Mouse (Mus musculus): Measurements from ENCODE around the gene Piezo1. TPM values are rescaled to one million over a fixed set of nuclear protein-coding genes. Genes with fewer than 3 reads are reported as not detected.
"Not testable (repeated sequence)": the region's sequence is repeated elsewhere in the genome, so short reads cannot be mapped to it uniquely, and the experiment has no call there.

Gene Piezo1
- polyA plus RNA-seq, 1 experiment = 59.4 TPM

- Histone ChIP-seq H3K9ac (ENCODE audit: low read depth, poor library complexity, severe bottlenecking) (no peak overlapping the region), H3K27ac (ENCODE audit: insufficient read depth, low read length) (peak overlapping the region; percentile 67), H3K27me3 (ENCODE audit: control insufficient read depth, insufficient read depth, low read length, poor library complexity, severe bottlenecking) (no peaks in the 10 kb centered on the region), H3K36me3 (ENCODE audit: control insufficient read depth, insufficient read depth, low read length, poor library complexity, severe bottlenecking) (peaks cover 51% of the 10 kb centered on the region), H3K4me3 (ENCODE audit: low read depth, low read length) (no peak overlapping the region), H3K4me1 (ENCODE audit: control insufficient read depth, insufficient read depth, low read length) (peaks cover 10% of the 10 kb centered on the region), H3K9me3 (replicated peaks; ENCODE audit: control insufficient read depth, insufficient read depth, low read length, poor library complexity, severe bottlenecking) (no peaks in the 10 kb centered on the region)
- no peak for TF ChIP-seq CTCF (IDR thresholded peaks at IDR 0.05; ENCODE audit: low read depth, low read length)
- no peak for TF ChIP-seq EP300 (IDR thresholded peaks at IDR 0.05; ENCODE audit: insufficient read depth, low read depth, low read length)
- no peak for TF ChIP-seq POLR2A (IDR thresholded peaks at IDR 0.05; ENCODE audit: insufficient read depth, low read length)
Measured at GRCm38 (mm10) chr8:122573577-122573976, 22.4 kb upstream of the Piezo1 start.

- Histone ChIP-seq H3K27ac (ENCODE audit: insufficient read depth, low read length) (peak overlapping the region; percentile 67; the same call in 1 of the 2 replicates), H3K36me3 (ENCODE audit: control insufficient read depth, insufficient read depth, low read length, poor library complexity, severe bottlenecking) (peaks cover 51% of the 10 kb centered on the region)
- H3K4me3 ChIP-seq (ENCODE audit: low read depth, low read length); H3K27me3 ChIP-seq (ENCODE audit: control insufficient read depth, insufficient read depth, low read length, poor library complexity, severe bottlenecking); H3K9ac ChIP-seq (ENCODE audit: low read depth, poor library complexity, severe bottlenecking); H3K4me1 ChIP-seq (ENCODE audit: control insufficient read depth, insufficient read depth, low read length); H3K9me3 ChIP-seq (replicated peaks; ENCODE audit: control insufficient read depth, insufficient read depth, low read length, poor library complexity, severe bottlenecking): not testable (repeated sequence)
Measured at GRCm38 (mm10) chr8:122573176-122573575, 22.0 kb upstream of the Piezo1 start.

GRCm38 (mm10) chr8:122572751-122573150, 21.6 kb upstream of the Piezo1 start:
- no peak overlapping the region for H3K9ac ChIP-seq (ENCODE audit: low read depth, poor library complexity, severe bottlenecking)
- no peak overlapping the region for H3K4me3 ChIP-seq (ENCODE audit: low read depth, low read length)
- peaks cover 7% of the 10 kb centered on the region for H3K4me1 ChIP-seq (ENCODE audit: control insufficient read depth, insufficient read depth, low read length)

GRCm38 (mm10) chr8:122571750-122572267, 20.7 kb upstream of the Piezo1 start:
- Histone ChIP-seq H3K9ac (ENCODE audit: low read depth, poor library complexity, severe bottlenecking) (no peak overlapping the region), H3K27me3 (ENCODE audit: control insufficient read depth, insufficient read depth, low read length, poor library complexity, severe bottlenecking) (no peaks in the 10 kb centered on the region), H3K9me3 (replicated peaks; ENCODE audit: control insufficient read depth, insufficient read depth, low read length, poor library complexity, severe bottlenecking) (no peaks in the 10 kb centered on the region), H3K4me3 (ENCODE audit: low read depth, low read length) (no peak overlapping the region), H3K4me1 (ENCODE audit: control insufficient read depth, insufficient read depth, low read length) (peaks cover 6% of the 10 kb centered on the region), H3K27ac (ENCODE audit: insufficient read depth, low read length) (no peak overlapping the region), H3K36me3 (ENCODE audit: control insufficient read depth, insufficient read depth, low read length, poor library complexity, severe bottlenecking) (peaks cover 51% of the 10 kb centered on the region)
- TF ChIP-seq CTCF (IDR thresholded peaks at IDR 0.05; ENCODE audit: low read depth, low read length) (no peak), EP300 (IDR thresholded peaks at IDR 0.05; ENCODE audit: insufficient read depth, low read depth, low read length) (no peak), POLR2A (IDR thresholded peaks at IDR 0.05; ENCODE audit: insufficient read depth, low read length) (no peak)

More at GRCm38 (mm10) chr8:122572751-122573150, 21.6 kb upstream of the Piezo1 start:
- Histone ChIP-seq H3K36me3 (ENCODE audit: control insufficient read depth, insufficient read depth, low read length, poor library complexity, severe bottlenecking) (peaks cover 51% of the 10 kb centered on the region), H3K9me3 (replicated peaks; ENCODE audit: control insufficient read depth, insufficient read depth, low read length, poor library complexity, severe bottlenecking) (no peaks in the 10 kb centered on the region), H3K27me3 (ENCODE audit: control insufficient read depth, insufficient read depth, low read length, poor library complexity, severe bottlenecking) (no peaks in the 10 kb centered on the region), H3K27ac (ENCODE audit: insufficient read depth, low read length) (0 out of 2 replicates have a peak overlapping the region, but pooled peaks have one; percentile 67)
- TF ChIP-seq CTCF (IDR thresholded peaks at IDR 0.05; ENCODE audit: low read depth, low read length) = no peak
- no peak for TF ChIP-seq POLR2A (IDR thresholded peaks at IDR 0.05; ENCODE audit: insufficient read depth, low read length)
- TF ChIP-seq EP300 (IDR thresholded peaks at IDR 0.05; ENCODE audit: insufficient read depth, low read depth, low read length) = no peak

GRCm38 (mm10) chr8:122571153-122571552, 20.0 kb upstream of the Piezo1 start:
- Histone ChIP-seq H3K36me3 (ENCODE audit: control insufficient read depth, insufficient read depth, low read length, poor library complexity, severe bottlenecking) (peaks cover 51% of the 10 kb centered on the region), H3K9ac (ENCODE audit: low read depth, poor library complexity, severe bottlenecking) (no peak overlapping the region), H3K4me1 (ENCODE audit: control insufficient read depth, insufficient read depth, low read length) (peaks cover 6% of the 10 kb centered on the region), H3K27me3 (ENCODE audit: control insufficient read depth, insufficient read depth, low read length, poor library complexity, severe bottlenecking) (no peaks in the 10 kb centered on the region), H3K9me3 (replicated peaks; ENCODE audit: control insufficient read depth, insufficient read depth, low read length, poor library complexity, severe bottlenecking) (no peaks in the 10 kb centered on the region), H3K4me3 (ENCODE audit: low read depth, low read length) (no peak overlapping the region), H3K27ac (ENCODE audit: insufficient read depth, low read length) (no peak overlapping the region)
- TF ChIP-seq POLR2A (IDR thresholded peaks at IDR 0.05; ENCODE audit: insufficient read depth, low read length) (no peak), EP300 (IDR thresholded peaks at IDR 0.05; ENCODE audit: insufficient read depth, low read depth, low read length) (no peak), CTCF (IDR thresholded peaks at IDR 0.05; ENCODE audit: low read depth, low read length) (no peak)

GRCm38 (mm10) chr8:122569996-122570395, 18.9 kb upstream of the Piezo1 start:
- peak overlapping the region; percentile 98; the same call in 1 of the 2 replicates for H3K9ac ChIP-seq (ENCODE audit: low read depth, poor library complexity, severe bottlenecking)
- H3K9me3 ChIP-seq (replicated peaks; ENCODE audit: control insufficient read depth, insufficient read depth, low read length, poor library complexity, severe bottlenecking) = no peaks in the 10 kb centered on the region
- H3K27ac ChIP-seq (ENCODE audit: insufficient read depth, low read length) = peak overlapping the region; percentile 3; the same call in 1 of the 2 replicates
- TF ChIP-seq EP300 (IDR thresholded peaks at IDR 0.05; ENCODE audit: insufficient read depth, low read depth, low read length) (no peak), POLR2A (IDR thresholded peaks at IDR 0.05; ENCODE audit: insufficient read depth, low read length) (no peak), CTCF (IDR thresholded peaks at IDR 0.05; ENCODE audit: low read depth, low read length) (no peak)
- H3K36me3 ChIP-seq (ENCODE audit: control insufficient read depth, insufficient read depth, low read length, poor library complexity, severe bottlenecking) = peaks cover 51% of the 10 kb centered on the region
- H3K4me3 ChIP-seq (ENCODE audit: low read depth, low read length) = peak overlapping the region; percentile 85
- H3K27me3 ChIP-seq (ENCODE audit: control insufficient read depth, insufficient read depth, low read length, poor library complexity, severe bottlenecking) = no peaks in the 10 kb centered on the region
- peaks cover 6% of the 10 kb centered on the region for H3K4me1 ChIP-seq (ENCODE audit: control insufficient read depth, insufficient read depth, low read length)
